Mouse (Mus musculus) liver, embryonic 16.5 days (tissue): ENCODE measurements at regions not wholly inside any gene's neighbourhood (a gene's known extent, or its start where the extent isn't known, plus 50 kb on each side); places are given as distances from the start of the nearest gene placed in this dataset.

Experiments used
- ATAC-seq: fragments of 200-750 bp; cut with Nextera tagmentation; 2 replicates; pipeline ENCODE4 v1.8.0; 2017; ENCODE audit warnings: low read depth, mild to moderate bottlenecking, moderate number of reproducible peaks, moderate library complexity
- H3K27ac ChIP-seq: fragments of 300-500 bp; sonication (generic); 2 replicates; pipeline ENCODE4 v1.5.1; 2014; ENCODE audit warnings: mild to moderate bottlenecking, low read length
- H3K27me3 ChIP-seq: fragments of 300-500 bp; sonication (generic); 2 replicates; pipeline ENCODE4 v1.6.1; 2014; ENCODE audit warnings: low read depth, low read length, mixed read lengths; ENCODE audit not compliant: control insufficient read depth, insufficient read depth
- H3K36me3 ChIP-seq: fragments of 300-500 bp; sonication (generic); 2 replicates; pipeline ENCODE4 v1.6.1; 2014; ENCODE audit warnings: mild to moderate bottlenecking; ENCODE audit not compliant: control insufficient read depth, insufficient read depth
- H3K4me1 ChIP-seq: fragments of 300-500 bp; sonication (generic); 2 replicates; pipeline ENCODE4 v1.6.1; 2014; ENCODE audit warnings: low read depth, low read length, mixed read lengths; ENCODE audit not compliant: control insufficient read depth
- H3K4me2 ChIP-seq: fragments of 300-500 bp; sonication (generic); 2 replicates; pipeline ENCODE4 v1.6.1; 2014; ENCODE audit warnings: low read depth, low read length, mixed read lengths
- H3K4me3 ChIP-seq: fragments of 300-500 bp; sonication (generic); 2 replicates; pipeline ENCODE4 v1.5.1; 2014; ENCODE audit warnings: low read depth, mild to moderate bottlenecking, low read length
- H3K9ac ChIP-seq: fragments of 300-500 bp; sonication (generic); 2 replicates; pipeline ENCODE4 v1.6.1; 2014; ENCODE audit warnings: low read depth, low read length
- H3K9me3 ChIP-seq: fragments of 300-500 bp; sonication (generic); replicated peaks from 2 replicates; pipeline ENCODE4 v1.6.1; 2016; ENCODE audit warnings: low read length; ENCODE audit not compliant: control insufficient read depth
- WGBS: fragments of 180-500 bp; shearing (Covaris S2); extraction: QIAGEN DNeasy Blood & Tissue Kit; methylation state at CpG from one replicate; pipeline ENCODE4 v1.1.7; 2014; ENCODE audit not compliant: insufficient replicate concordance; 5-methylcytosine and 5-hydroxymethylcytosine counted together

GRCm38 (mm10) chr19:55011341-55011740 is 115.7 kb downstream of the Gpam start:
- H3K4me3 ChIP-seq: no peak overlapping the region
- H3K27ac ChIP-seq: no peak overlapping the region
- no peaks in the 10 kb centered on the region for H3K36me3 ChIP-seq
- H3K4me1 ChIP-seq: no peaks in the 10 kb centered on the region
- no peak overlapping the region for H3K4me2 ChIP-seq
- no peak for ATAC-seq
- H3K9ac ChIP-seq: no peak overlapping the region
- 77% methylated on average over 14 of the region's 14 CpGs for WGBS
- H3K27me3 ChIP-seq: no peaks in the 10 kb centered on the region
- 0 out of 2 replicates have a peak, but pooled peaks cover 2% of the 10 kb centered on the region for H3K9me3 ChIP-seq

DNA sequence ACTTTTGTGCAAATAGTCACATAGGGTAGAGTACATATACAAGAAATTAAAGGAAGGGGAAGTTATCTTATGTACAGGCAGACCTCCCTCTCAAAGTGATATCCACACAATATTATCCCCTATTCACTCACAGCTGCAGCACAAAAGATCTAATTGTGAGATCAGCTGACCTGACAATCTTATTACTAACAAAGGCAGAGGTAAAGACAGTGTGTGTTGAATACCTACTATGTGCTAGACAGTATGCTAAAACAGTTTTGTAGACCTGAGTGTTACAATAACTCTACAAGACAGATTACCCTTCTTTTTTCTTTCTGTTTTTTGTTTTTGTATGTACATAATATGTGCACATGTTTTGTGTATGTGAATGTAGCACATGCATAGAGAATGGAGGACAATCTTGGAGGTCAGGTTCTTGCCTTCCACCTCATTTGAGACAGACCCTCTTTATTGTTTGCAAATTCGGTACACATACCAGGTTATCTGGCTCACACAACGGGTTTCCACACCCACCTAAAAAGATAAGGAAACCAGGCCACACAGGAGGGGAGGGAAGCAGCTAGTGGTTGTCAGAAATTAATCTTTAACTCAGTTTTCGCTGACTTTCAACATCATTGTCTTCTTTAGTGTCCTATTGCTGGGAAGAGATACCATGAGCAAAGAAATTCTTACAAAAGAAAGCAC is 118.4 kb downstream of the Gpam start:
- Histone ChIP-seq H3K9ac (no peak overlapping the region), H3K4me2 (no peak overlapping the region), H3K9me3 (0 out of 2 replicates have a peak, but pooled peaks cover 2% of the 10 kb centered on the region), H3K4me1 (no peaks in the 10 kb centered on the region), H3K4me3 (no peak overlapping the region), H3K36me3 (no peaks in the 10 kb centered on the region), H3K27me3 (no peaks in the 10 kb centered on the region), H3K27ac (no peak overlapping the region)
- WGBS: 18% methylated on average over 3 of the region's 3 CpGs
- ATAC-seq: no peak

GRCm38 (mm10) chr19:54989982-54990381 is 137.1 kb downstream of the Gpam start:
- 33% methylated on average over 3 of the region's 3 CpGs for whole genome bisulfite sequencing
- Histone ChIP-seq H3K27me3 (no peaks in the 10 kb centered on the region), H3K4me3 (no peak overlapping the region), H3K4me2 (no peak overlapping the region), H3K9ac (no peak overlapping the region), H3K4me1 (no peaks in the 10 kb centered on the region), H3K27ac (no peak overlapping the region), H3K9me3 (no peaks in the 10 kb centered on the region), H3K36me3 (no peaks in the 10 kb centered on the region)
- ATAC-seq: no peak

- no peaks in the 10 kb centered on the region for H3K27me3 ChIP-seq
- ATAC-seq: no peak
- no peak overlapping the region for H3K4me3 ChIP-seq
- H3K4me1 ChIP-seq: no peaks in the 10 kb centered on the region
- H3K4me2 ChIP-seq: no peak overlapping the region
- WGBS: 73% methylated on average over 2 of the region's 2 CpGs
- H3K9ac ChIP-seq: no peak overlapping the region
- H3K36me3 ChIP-seq: no peaks in the 10 kb centered on the region
- no peak overlapping the region for H3K27ac ChIP-seq
- no peaks in the 10 kb centered on the region for H3K9me3 ChIP-seq
Measured at GRCm38 (mm10) chr19:54984541-54984940, 142.5 kb downstream of the Gpam start.

GRCm38 (mm10) chr19:54982801-54983200 is 144.2 kb downstream of the Gpam start:
- 38% methylated on average over 4 of the region's 4 CpGs for WGBS
- ATAC-seq: no peak
- Histone ChIP-seq H3K4me2 (no peak overlapping the region), H3K4me3 (no peak overlapping the region), H3K9ac (no peak overlapping the region), H3K9me3 (no peaks in the 10 kb centered on the region), H3K27ac (no peak overlapping the region), H3K4me1 (no peaks in the 10 kb centered on the region), H3K36me3 (no peaks in the 10 kb centered on the region), H3K27me3 (no peaks in the 10 kb centered on the region)

GRCm38 (mm10) chr19:54971440-54972211 is 155.4 kb downstream of the Gpam start:
- ATAC-seq: no peak
- H3K9me3 ChIP-seq: no peaks in the 10 kb centered on the region
- no peak overlapping the region for H3K4me2 ChIP-seq
- no peak overlapping the region for H3K4me3 ChIP-seq
- no peak overlapping the region for H3K9ac ChIP-seq
- H3K4me1 ChIP-seq: no peaks in the 10 kb centered on the region
- WGBS: 64% methylated on average over 6 of the region's 6 CpGs
- no peak overlapping the region for H3K27ac ChIP-seq
- H3K36me3 ChIP-seq: no peaks in the 10 kb centered on the region
- no peaks in the 10 kb centered on the region for H3K27me3 ChIP-seq

GRCm38 (mm10) chr19:54958328-54958727 is 168.7 kb downstream of the Gpam start:
- no peak overlapping the region for H3K27ac ChIP-seq
- H3K4me1 ChIP-seq: no peaks in the 10 kb centered on the region
- no peak for ATAC-seq
- H3K4me2 ChIP-seq: no peak overlapping the region
- H3K9me3 ChIP-seq: no peaks in the 10 kb centered on the region
- no peaks in the 10 kb centered on the region for H3K36me3 ChIP-seq
- WGBS: 70% methylated on average over 5 of the region's 5 CpGs
- H3K9ac ChIP-seq: no peak overlapping the region
- H3K27me3 ChIP-seq: no peaks in the 10 kb centered on the region
- no peak overlapping the region for H3K4me3 ChIP-seq

- ATAC-seq: no peak
- 53% methylated on average over 2 of the region's 2 CpGs for WGBS
- Histone ChIP-seq H3K27me3 (no peaks in the 10 kb centered on the region), H3K27ac (no peak overlapping the region), H3K9me3 (no peaks in the 10 kb centered on the region), H3K4me2 (no peak overlapping the region), H3K4me3 (no peak overlapping the region), H3K4me1 (no peaks in the 10 kb centered on the region), H3K36me3 (no peaks in the 10 kb centered on the region), H3K9ac (no peak overlapping the region)
Measured at GRCm38 (mm10) chr19:54955096-54955495, 171.9 kb downstream of the Gpam start.

DNA sequence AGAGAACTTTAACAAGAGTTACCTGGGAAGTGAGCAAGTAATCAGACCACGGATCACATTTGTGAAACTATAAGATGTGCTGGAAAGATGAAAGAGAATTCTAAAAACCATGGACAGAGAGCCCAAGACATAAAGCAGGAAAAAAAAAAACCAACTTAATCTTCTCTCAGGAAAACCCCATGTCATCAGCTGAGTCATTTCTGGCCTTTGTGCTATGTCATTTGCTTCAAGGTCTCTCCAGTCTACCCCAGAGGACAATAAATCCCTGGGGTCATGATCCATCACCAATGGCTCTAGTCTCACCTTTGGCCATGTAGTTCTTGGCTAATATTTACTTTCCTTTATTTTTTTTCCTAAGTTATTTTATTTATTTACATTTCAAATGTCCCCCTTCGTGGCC is 174.5 kb downstream of the Gpam start:
- no peak for ATAC-seq
- no peak overlapping the region for H3K4me2 ChIP-seq
- no peak overlapping the region for H3K27ac ChIP-seq
- no peak overlapping the region for H3K9ac ChIP-seq
- no peaks in the 10 kb centered on the region for H3K9me3 ChIP-seq
- no peaks in the 10 kb centered on the region for H3K27me3 ChIP-seq
- H3K4me3 ChIP-seq: no peak overlapping the region
- 21% methylated on average over 2 of the region's 2 CpGs for WGBS
- no peaks in the 10 kb centered on the region for H3K36me3 ChIP-seq
- no peaks in the 10 kb centered on the region for H3K4me1 ChIP-seq
